Mouse (Mus musculus): ENCODE data around the gene Wasl. TPM values are rescaled to one million over a fixed set of nuclear protein-coding genes. Genes with fewer than 3 reads are reported as not detected.

Wasl gene
- polyA plus RNA-seq (2012; ENCODE audit: low replicate concordance): 22.8 and 31.8 TPM in 2 replicates

GRCm38 (mm10) chr6:24664867-24665458 is at the start of gene Wasl:
TSS of gene Wasl (minus strand) at chr6:24665009.

GRCm38 (mm10) chr6:24597500-24597899 is 67.3 kb downstream of the Wasl start, which contains the start of gene Lmod2:
TSS of gene Lmod2 (plus strand) at chr6:24597762.

Other genes starting within 250 kb of the Wasl start
- gene Iqub, start 149.9 kb downstream of the Wasl start, polyA plus RNA-seq (2012; ENCODE audit: low replicate concordance): not detected in 2 replicates
- 1.9 and 3.1 TPM in 2 replicates for gene Ndufa5, start 137.0 kb downstream of the Wasl start, polyA plus RNA-seq (2012; ENCODE audit: low replicate concordance)
- gene Asb15, start 136.9 kb downstream of the Wasl start, polyA plus RNA-seq (2012; ENCODE audit: low replicate concordance): not detected in 2 replicates
- gene Lmod2, start 67.2 kb downstream of the Wasl start, polyA plus RNA-seq (2012; ENCODE audit: low replicate concordance): not detected in 2 replicates
- gene Hyal6, start 68.2 kb upstream of the Wasl start, polyA plus RNA-seq (2012; ENCODE audit: low replicate concordance): not detected in 2 replicates
- gene Hyal4, start 83.3 kb upstream of the Wasl start, polyA plus RNA-seq (2012; ENCODE audit: low replicate concordance): not detected in 2 replicates
- not detected in 2 replicates for gene Spam1, start 126.2 kb upstream of the Wasl start, polyA plus RNA-seq (2012; ENCODE audit: low replicate concordance)
- gene Hyal5, start 193.0 kb upstream of the Wasl start, polyA plus RNA-seq (2012; ENCODE audit: low replicate concordance): not detected in 2 replicates

Measured in leukemia stem cell, adult 10-12 weeks (primary cell).